Mouse (Mus musculus): ENCODE measurements around the gene Snx17. TPM values are rescaled to one million over a fixed set of nuclear protein-coding genes. Genes with fewer than 3 reads are reported as not detected.

Snx17 gene
- 141 and 154 TPM in 2 replicates for polyA plus RNA-seq (2015; fragmentation: Nextera tagmentation; extraction: Ambion mirVana)

DNA sequence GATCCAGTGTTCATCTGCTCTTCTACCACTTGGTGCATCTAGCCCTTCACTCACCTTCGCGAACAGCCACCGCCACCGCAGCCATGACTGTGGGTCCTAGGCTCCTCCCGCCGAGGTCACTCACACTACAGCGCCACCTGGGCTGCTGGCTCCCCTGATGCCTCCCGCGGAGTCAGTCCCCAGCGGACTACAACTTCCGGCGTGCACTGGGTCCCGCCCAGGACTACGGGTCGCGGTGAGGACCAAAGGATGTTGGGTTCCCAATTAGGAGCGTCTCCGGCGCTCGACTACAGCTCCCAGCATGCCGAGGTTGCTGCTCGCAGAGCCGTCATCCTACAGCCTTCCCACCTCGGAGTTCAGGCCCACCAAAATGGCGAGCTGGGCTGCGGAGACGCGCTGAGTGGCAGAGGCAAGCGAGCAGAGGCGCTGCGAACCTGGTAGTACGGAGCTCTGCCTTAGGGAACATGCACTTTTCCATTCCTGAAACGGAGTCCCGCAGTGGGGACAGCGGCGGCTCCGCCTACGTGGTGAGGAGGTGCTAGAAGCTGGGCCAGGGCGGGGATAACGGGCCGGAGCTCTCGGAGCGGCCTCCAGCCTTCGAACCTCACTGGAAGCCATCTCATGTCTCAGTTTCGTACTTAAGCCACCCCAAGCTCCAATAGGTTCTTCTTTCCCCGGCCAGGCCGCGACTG lies at the start of gene Snx17, which contains the start of gene Eif2b4:
Gene Snx17 (plus strand): TSS at position 289 of the 692 bp plus-strand sequence.
Gene Eif2b4 (minus strand): TSS at position 492 of the 692 bp plus-strand sequence.
- peak within 1 kb of the TSS; percentile 92 for H3K27ac ChIP-seq
- no peaks in the 10 kb centered on the region for H3K27me3 ChIP-seq
- peak within 1 kb of the TSS; percentile 65 for H3K4me3 ChIP-seq
- peaks cover 19% of the 10 kb centered on the region for H3K4me1 ChIP-seq
- peak within 1 kb of the TSS; percentile 72 for H3K4me2 ChIP-seq
- H3K9me3 ChIP-seq = no peaks in the 10 kb centered on the region
- peak; percentile 95 for ATAC-seq (ENCODE audit: insufficient number of reproducible peaks, low FRiP score, low TSS enrichment, low read depth)
- WGBS = under 1% methylated on average over 48 of the region's 48 CpGs
- peak within 1 kb of the TSS; percentile 82 for H3K9ac ChIP-seq
- peaks cover 67% of the 10 kb centered on the region for H3K36me3 ChIP-seq

DNA sequence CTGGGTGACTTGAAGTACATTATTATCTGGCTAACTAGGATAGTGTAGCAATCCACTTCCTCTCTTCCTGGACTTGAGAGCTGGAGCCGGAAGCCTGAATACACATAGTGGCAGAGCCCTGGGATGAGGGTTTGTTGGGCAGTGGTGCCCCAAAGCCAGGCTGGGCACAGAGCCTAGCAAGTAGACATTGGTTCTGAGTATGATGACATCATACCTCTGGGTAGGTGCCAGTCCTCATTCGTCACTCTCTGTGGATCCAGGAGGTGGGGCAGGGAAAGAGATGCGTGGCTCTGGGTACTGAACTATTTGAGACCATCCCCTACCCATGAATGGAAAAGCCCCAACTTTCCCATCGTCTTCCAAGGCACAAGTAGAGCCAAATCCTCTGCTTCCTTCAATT lies 43.2 kb upstream of the Snx17 start:
- ATAC-seq (ENCODE audit: insufficient number of reproducible peaks, low FRiP score, low TSS enrichment, low read depth) = no peak
- Histone ChIP-seq H3K4me2 (no peak overlapping the region), H3K27me3 (no peaks in the 10 kb centered on the region), H3K36me3 (peaks cover 30% of the 10 kb centered on the region), H3K9ac (no peak overlapping the region), H3K4me1 (peaks cover 9% of the 10 kb centered on the region), H3K4me3 (no peak overlapping the region), H3K9me3 (no peaks in the 10 kb centered on the region), H3K27ac (no peak overlapping the region)
- whole genome bisulfite sequencing = 82% methylated on average over 4 of the region's 4 CpGs

DNA sequence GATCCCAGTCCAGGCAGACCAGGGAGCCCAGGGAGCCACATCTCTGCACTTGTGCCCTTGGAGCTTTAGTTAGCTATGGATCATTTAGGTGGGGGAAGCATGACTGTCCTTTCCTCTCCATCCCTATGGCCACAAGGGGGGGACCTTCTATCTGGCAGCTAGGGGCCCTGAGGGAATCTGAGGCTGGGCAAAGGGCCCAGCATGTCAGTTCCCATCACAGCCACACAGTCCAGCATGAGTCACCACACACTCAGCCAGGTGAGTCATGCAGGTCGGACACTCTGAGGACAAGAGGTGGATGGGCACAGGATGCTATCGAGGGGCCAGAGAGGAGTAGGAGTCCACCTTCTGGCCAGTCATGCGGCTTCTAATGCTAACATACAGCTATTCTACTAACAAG lies 41.3 kb upstream of the Snx17 start:
- Histone ChIP-seq H3K4me3 (no peak overlapping the region), H3K4me1 (peaks cover 12% of the 10 kb centered on the region), H3K9ac (no peak overlapping the region), H3K36me3 (peaks cover 18% of the 10 kb centered on the region), H3K4me2 (no peak overlapping the region), H3K27me3 (no peaks in the 10 kb centered on the region), H3K9me3 (no peaks in the 10 kb centered on the region), H3K27ac (no peak overlapping the region)
- ATAC-seq (ENCODE audit: insufficient number of reproducible peaks, low FRiP score, low TSS enrichment, low read depth) = no peak
- WGBS = 85% methylated on average over 3 of the region's 3 CpGs

- Histone ChIP-seq H3K36me3 (peaks cover 28% of the 10 kb centered on the region), H3K9ac (peak overlapping the region; percentile 56), H3K9me3 (no peaks in the 10 kb centered on the region), H3K4me2 (peak overlapping the region; percentile 79), H3K27me3 (no peaks in the 10 kb centered on the region), H3K4me3 (peak overlapping the region; percentile 71), H3K4me1 (peaks cover 12% of the 10 kb centered on the region), H3K27ac (peak overlapping the region; percentile 89)
- no peak for ATAC-seq (ENCODE audit: insufficient number of reproducible peaks, low FRiP score, low TSS enrichment, low read depth)
- 37% methylated on average over 6 of the region's 6 CpGs for WGBS
Observed at GRCm38 (mm10) chr5:31153516-31154151, 39.4 kb upstream of the Snx17 start.

DNA sequence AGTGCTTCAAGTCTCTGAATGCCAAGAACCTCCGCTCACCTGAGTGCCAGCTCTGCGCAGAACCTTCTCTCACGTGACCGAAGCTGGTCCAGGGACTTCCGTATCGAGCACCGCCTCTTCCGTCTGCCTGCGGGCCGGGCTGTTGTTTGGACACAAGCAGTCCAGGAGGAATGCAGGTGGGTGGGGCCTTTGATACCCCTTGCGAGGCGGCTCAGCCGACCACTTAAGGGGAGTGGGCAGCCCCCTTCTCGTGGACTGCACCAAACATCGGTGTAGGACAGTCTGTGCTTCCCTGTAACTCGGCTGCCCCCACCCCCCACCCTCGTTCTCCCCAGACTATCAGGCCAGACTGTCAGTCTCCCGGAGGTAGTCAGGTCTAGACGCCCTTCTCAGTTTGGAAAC lies 38.9 kb upstream of the Snx17 start, which contains the start of gene Mpv17:
Gene Mpv17 (minus strand): TSS at position 100 of the 402 bp plus-strand sequence.
- WGBS = 0% methylated on average over 19 of the region's 19 CpGs
- Histone ChIP-seq H3K9me3 (no peaks in the 10 kb centered on the region), H3K4me2 (peak within 1 kb of the TSS; percentile 79), H3K9ac (peak within 1 kb of the TSS; percentile 56), H3K4me3 (peak within 1 kb of the TSS; percentile 71), H3K27ac (peak within 1 kb of the TSS; percentile 89), H3K36me3 (peaks cover 33% of the 10 kb centered on the region), H3K4me1 (peaks cover 12% of the 10 kb centered on the region), H3K27me3 (no peaks in the 10 kb centered on the region)
- ATAC-seq (ENCODE audit: insufficient number of reproducible peaks, low FRiP score, low TSS enrichment, low read depth) = peak; percentile 84

DNA sequence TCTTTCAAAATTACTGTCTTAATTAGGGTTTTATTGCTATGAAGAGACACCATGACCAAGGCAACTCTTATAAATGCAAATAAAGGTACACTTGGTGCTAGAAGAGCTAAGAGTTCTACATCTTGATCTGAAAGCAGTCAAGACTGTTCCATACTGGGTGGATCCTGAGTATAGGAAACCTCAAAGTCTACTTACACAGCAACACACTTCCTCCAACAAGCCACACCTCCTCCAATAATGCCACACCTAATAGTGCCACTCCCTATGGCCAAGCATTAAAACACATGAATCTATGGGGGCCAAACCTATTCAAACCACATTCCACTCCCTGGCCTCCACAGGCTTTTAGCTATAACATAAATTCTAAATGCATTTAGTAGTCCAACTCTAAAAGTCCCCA lies 30.6 kb upstream of the Snx17 start:
- H3K27me3 ChIP-seq = no peaks in the 10 kb centered on the region
- no peak for ATAC-seq (ENCODE audit: insufficient number of reproducible peaks, low FRiP score, low TSS enrichment, low read depth)
- H3K4me2 ChIP-seq = no peak overlapping the region
- H3K4me1 ChIP-seq = no peaks in the 10 kb centered on the region
- no peaks in the 10 kb centered on the region for H3K9me3 ChIP-seq
- no peak overlapping the region for H3K9ac ChIP-seq
- H3K27ac ChIP-seq = no peak overlapping the region
- no peak overlapping the region for H3K4me3 ChIP-seq
- peaks cover 90% of the 10 kb centered on the region for H3K36me3 ChIP-seq

DNA sequence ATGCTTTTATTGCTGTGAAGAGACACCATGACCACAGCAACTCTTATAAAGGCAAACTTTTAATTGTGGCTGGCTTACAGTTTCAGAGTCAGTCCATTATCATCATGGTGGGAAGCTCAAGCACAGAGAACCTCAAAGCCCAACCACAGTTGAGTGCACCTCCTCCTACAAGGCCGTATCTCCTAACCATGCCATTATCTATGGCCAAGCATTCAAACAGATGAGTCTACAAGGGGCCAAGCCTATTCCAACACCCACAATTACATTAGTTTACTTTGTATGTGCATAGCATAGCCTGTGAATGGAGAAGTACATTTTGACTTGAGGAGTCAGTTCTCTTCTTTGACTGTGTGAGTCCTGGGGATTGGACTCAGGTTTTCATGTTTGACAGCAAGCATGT lies 28.1 kb upstream of the Snx17 start:
- no peaks in the 10 kb centered on the region for H3K9me3 ChIP-seq
- H3K4me1 ChIP-seq = no peaks in the 10 kb centered on the region
- ATAC-seq (ENCODE audit: insufficient number of reproducible peaks, low FRiP score, low TSS enrichment, low read depth) = no peak
- no peak overlapping the region for H3K9ac ChIP-seq
- H3K27me3 ChIP-seq = no peaks in the 10 kb centered on the region
- peaks cover 90% of the 10 kb centered on the region for H3K36me3 ChIP-seq
- whole genome bisulfite sequencing = 97% methylated on average over 1 of the region's 1 CpGs
- H3K4me3 ChIP-seq = no peak overlapping the region
- no peak overlapping the region for H3K4me2 ChIP-seq
- no peak overlapping the region for H3K27ac ChIP-seq

GRCm38 (mm10) chr5:31168630-31169029 lies 24.4 kb upstream of the Snx17 start:
- no peaks in the 10 kb centered on the region for H3K4me1 ChIP-seq
- no peaks in the 10 kb centered on the region for H3K9me3 ChIP-seq
- no peak overlapping the region for H3K4me3 ChIP-seq
- no peak overlapping the region for H3K9ac ChIP-seq
- H3K27me3 ChIP-seq = no peaks in the 10 kb centered on the region
- no peak overlapping the region for H3K4me2 ChIP-seq
- WGBS = 88% methylated on average over 4 of the region's 4 CpGs
- peaks cover 96% of the 10 kb centered on the region for H3K36me3 ChIP-seq
- H3K27ac ChIP-seq = no peak overlapping the region
- no peak for ATAC-seq (ENCODE audit: insufficient number of reproducible peaks, low FRiP score, low TSS enrichment, low read depth)

DNA sequence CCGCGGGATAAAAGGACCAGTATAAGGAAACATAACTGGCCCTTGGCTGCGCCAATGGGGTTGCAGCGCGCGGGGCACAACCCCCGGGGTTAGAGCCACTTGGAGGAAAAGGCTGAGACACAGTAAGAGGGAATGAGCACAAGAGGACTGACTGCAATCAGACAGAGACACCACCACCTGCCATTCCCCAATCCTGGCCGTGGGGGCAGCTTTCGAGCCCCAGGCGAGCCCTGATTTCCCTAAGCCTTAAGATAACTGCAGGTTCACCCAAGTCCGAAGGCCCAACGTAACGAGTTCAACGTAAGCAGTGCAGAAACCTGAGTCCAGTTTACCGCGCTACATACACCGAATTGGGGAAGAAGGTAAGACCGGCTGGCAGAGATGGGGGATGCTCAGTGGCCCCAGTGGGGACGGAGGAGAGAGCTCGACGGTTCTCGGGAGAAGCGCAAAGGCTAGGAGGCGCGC lies 13.7 kb upstream of the Snx17 start:
- Histone ChIP-seq H3K9ac (peak overlapping the region; percentile 61), H3K9me3 (no peaks in the 10 kb centered on the region), H3K4me1 (0 out of 2 replicates have a peak, but pooled peaks cover 4% of the 10 kb centered on the region), H3K4me2 (peak overlapping the region; percentile 78), H3K36me3 (no peaks in the 10 kb centered on the region), H3K27ac (peak overlapping the region; percentile 98), H3K27me3 (no peaks in the 10 kb centered on the region), H3K4me3 (peak overlapping the region; percentile 77)
- under 1% methylated on average over 25 of the region's 25 CpGs for WGBS
- ATAC-seq (ENCODE audit: insufficient number of reproducible peaks, low FRiP score, low TSS enrichment, low read depth) = peak; percentile 52

DNA sequence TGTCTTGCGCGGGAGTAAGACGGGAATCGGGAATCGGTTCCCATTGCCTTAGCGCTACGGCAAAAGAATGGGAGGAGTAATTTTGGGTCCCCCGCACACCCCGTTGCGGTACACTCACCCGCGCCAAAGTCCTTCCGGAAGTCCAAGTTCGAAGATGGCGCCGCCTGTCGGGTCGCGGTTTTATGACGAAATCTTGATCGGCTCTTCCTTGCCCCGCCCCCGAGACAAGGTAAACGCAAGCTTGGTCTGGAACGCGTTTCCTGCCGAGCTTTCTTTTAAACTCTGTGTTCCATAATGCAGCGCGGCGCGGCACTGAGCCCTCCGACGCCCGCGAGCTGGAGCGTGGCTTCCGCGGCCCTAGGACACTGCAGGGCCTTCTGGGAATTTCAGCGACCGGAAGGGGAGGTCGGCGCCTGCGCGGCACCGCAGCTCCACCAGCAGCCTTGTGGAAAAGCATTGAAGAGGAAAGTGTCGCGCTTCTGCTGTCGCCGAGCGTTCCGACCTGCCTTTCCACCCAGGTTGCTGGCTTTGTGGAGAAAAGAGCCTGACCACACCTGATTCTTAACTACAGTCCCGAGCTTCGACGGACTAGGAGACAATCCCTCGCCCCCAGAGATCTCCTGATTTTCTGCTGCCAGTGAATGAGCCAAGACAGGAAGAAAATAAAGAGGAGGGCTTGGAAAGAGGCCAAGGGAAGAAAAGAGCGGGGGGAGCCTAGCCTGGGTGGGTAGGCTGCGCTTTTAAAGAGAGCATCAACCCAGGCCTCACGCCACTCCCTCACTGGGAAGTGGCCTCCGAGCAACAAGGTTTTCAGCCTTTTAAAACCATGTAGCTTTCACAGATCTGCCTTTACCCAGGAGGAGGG lies 13.0 kb upstream of the Snx17 start, which contains the start of the genes Gm29609 and Gtf3c2:
Gene Gm29609 (minus strand): TSS at position 146 of the 865 bp plus-strand sequence.
Gene Gtf3c2 (minus strand): TSS at position 379 of the 865 bp plus-strand sequence.
- peak within 1 kb of the TSS; percentile 78 for H3K4me2 ChIP-seq
- under 1% methylated on average over 58 of the region's 59 CpGs for WGBS
- no peaks in the 10 kb centered on the region for H3K9me3 ChIP-seq
- H3K27ac ChIP-seq = peak within 1 kb of the TSS; percentile 98
- ATAC-seq (ENCODE audit: insufficient number of reproducible peaks, low FRiP score, low TSS enrichment, low read depth) = peak; percentile 96
- H3K36me3 ChIP-seq = no peaks in the 10 kb centered on the region
- H3K27me3 ChIP-seq = no peaks in the 10 kb centered on the region
- peak within 1 kb of the TSS; percentile 77 for H3K4me3 ChIP-seq
- H3K9ac ChIP-seq = peak within 1 kb of the TSS; percentile 61
- H3K4me1 ChIP-seq = 0 out of 2 replicates have a peak, but pooled peaks cover 4% of the 10 kb centered on the region

DNA sequence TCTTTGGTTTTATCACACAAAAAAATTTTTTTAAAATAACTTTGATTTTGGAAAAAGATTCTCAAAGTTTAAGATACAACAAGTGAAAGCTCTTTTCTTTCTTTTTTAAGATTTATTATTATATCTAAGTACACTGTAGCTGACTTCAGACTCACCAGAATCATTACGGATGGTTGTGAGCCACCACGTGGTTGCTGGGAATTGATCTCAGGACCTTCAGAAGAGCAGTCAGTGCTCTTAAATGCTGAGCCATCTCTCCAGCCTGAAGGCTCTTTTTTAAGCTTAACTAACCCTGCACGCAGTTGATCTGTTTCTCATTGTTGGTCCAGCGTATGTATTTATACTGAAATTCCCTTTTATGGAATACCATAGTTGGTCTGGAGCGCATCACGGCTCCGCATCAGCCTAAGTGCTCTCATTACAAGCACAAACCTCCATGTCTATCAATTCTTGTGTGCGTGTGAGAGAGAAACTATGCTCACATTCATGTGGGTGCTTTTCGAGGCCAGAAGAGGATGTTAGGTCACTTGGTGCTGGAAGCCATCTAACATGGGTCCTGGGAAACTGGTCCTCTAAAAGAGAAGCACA lies 11.8 kb upstream of the Snx17 start:
- Histone ChIP-seq H3K9ac (no peak overlapping the region), H3K27ac (no peak overlapping the region), H3K4me3 (no peak overlapping the region), H3K36me3 (no peaks in the 10 kb centered on the region), H3K4me2 (no peak overlapping the region), H3K9me3 (no peaks in the 10 kb centered on the region), H3K27me3 (no peaks in the 10 kb centered on the region), H3K4me1 (0 out of 2 replicates have a peak, but pooled peaks cover 4% of the 10 kb centered on the region)
- ATAC-seq (ENCODE audit: insufficient number of reproducible peaks, low FRiP score, low TSS enrichment, low read depth) = no peak
- 92% methylated on average over 9 of the region's 9 CpGs for whole genome bisulfite sequencing
